Mouse (Mus musculus) gastrocnemius, postnatal 14 days (tissue): ENCODE measurements around the gene Rubcnl. TPM values are rescaled to one million over a fixed set of nuclear protein-coding genes. Genes with fewer than 3 reads are reported as not detected.

Experiments used
- DNase-seq: peaks from one replicate; pipeline ENCODE4 v3.0.0; 2021; ENCODE audit warnings: mixed read lengths
- intact Hi-C: fragments of 180-260 bp; cut with DNase I; formaldehyde crosslinking; loops from one replicate; pipeline ENCODE4 v1.15.1; 2025; ENCODE audit warnings: low total_unique reads
- total RNA-seq, 2 experiments: library from RNA; stranded (reverse); gene quantifications; 2 replicates each; pipeline ENCODE4 v1.2.3; 2021

The Rubcnl gene
- total RNA-seq, 2 experiments from 2014 or later = 0.21 to 0.29 TPM

GRCm38 (mm10) chr14:75016715-75017020 is 841 bp downstream of the Rubcnl start:
- DNase-seq = no peak
- intact Hi-C loops = no loop called here

GRCm38 (mm10) chr14:75017277-75017676 is 1.4 kb downstream of the Rubcnl start:
- intact Hi-C loops = no loop called here
- DNase-seq = no peak

GRCm38 (mm10) chr14:75017877-75018825 is 2.3 kb downstream of the Rubcnl start:
- no peak for DNase-seq
- intact Hi-C loops = no loop called here

GRCm38 (mm10) chr14:75018829-75019228 is 3.0 kb downstream of the Rubcnl start:
- intact Hi-C loops = no loop called here

GRCm38 (mm10) chr14:75020581-75021253 is 4.9 kb downstream of the Rubcnl start:
- DNase-seq = no peak
- intact Hi-C loops = no loop called here

More at GRCm38 (mm10) chr14:75018829-75019228, 3.0 kb downstream of the Rubcnl start:
- no peak for DNase-seq

- DNase-seq = no peak
Observed at GRCm38 (mm10) chr14:75022522-75022921, 6.7 kb downstream of the Rubcnl start.

GRCm38 (mm10) chr14:75024793-75025710 is 9.2 kb downstream of the Rubcnl start:
- DNase-seq = no peak
- intact Hi-C loops = no loop called here

More at GRCm38 (mm10) chr14:75022522-75022921, 6.7 kb downstream of the Rubcnl start:
- intact Hi-C loops = no loop called here

- intact Hi-C loops = no loop called here
- DNase-seq = no peak
Observed at GRCm38 (mm10) chr14:75030764-75031163, 14.9 kb downstream of the Rubcnl start.

GRCm38 (mm10) chr14:75031999-75032575 is 16.3 kb downstream of the Rubcnl start:
- intact Hi-C loops = no loop called here
- DNase-seq = no peak

- no peak for DNase-seq
- intact Hi-C loops = no loop called here
Observed at GRCm38 (mm10) chr14:75032742-75033141, 16.9 kb downstream of the Rubcnl start.

GRCm38 (mm10) chr14:75034240-75034639 is 18.4 kb downstream of the Rubcnl start:
- intact Hi-C loops = no loop called here
- DNase-seq = no peak

GRCm38 (mm10) chr14:75035431-75035830 is 19.6 kb downstream of the Rubcnl start:
- intact Hi-C loops = no loop called here
- DNase-seq = no peak

GRCm38 (mm10) chr14:75045184-75045583 is 29.4 kb downstream of the Rubcnl start:
- intact Hi-C loops = no loop called here

GRCm38 (mm10) chr14:75052451-75052850 is 36.6 kb downstream of the Rubcnl start:
- intact Hi-C loops = no loop called here

More at GRCm38 (mm10) chr14:75045184-75045583, 29.4 kb downstream of the Rubcnl start:
- no peak for DNase-seq

GRCm38 (mm10) chr14:75054455-75055343 is 38.9 kb downstream of the Rubcnl start:
- no peak for DNase-seq
- intact Hi-C loops = no loop called here

More at GRCm38 (mm10) chr14:75052451-75052850, 36.6 kb downstream of the Rubcnl start:
- DNase-seq = no peak

- no peak for DNase-seq
- intact Hi-C loops = no loop called here
Observed at GRCm38 (mm10) chr14:75056861-75057431, 41.1 kb downstream of the Rubcnl start.

GRCm38 (mm10) chr14:75060562-75060961 is 44.7 kb downstream of the Rubcnl start:
- intact Hi-C loops = no loop called here
- DNase-seq = no peak

GRCm38 (mm10) chr14:75063936-75064335 is 48.1 kb downstream of the Rubcnl start:
- DNase-seq = no peak
- intact Hi-C loops = no loop called here
